Mouse (Mus musculus) left cerebral cortex, adult 9 months (tissue): ENCODE measurements around the gene Reg3b.
"Not testable (repeated sequence)": the region's sequence is repeated elsewhere in the genome, so short reads cannot be mapped to it uniquely, and the experiment has no call there.

ENCODE experiments used
- DNase-seq, 2 experiments: peaks; one replicate each; pipeline ENCODE4 v3.0.0; 2022; ENCODE audit warnings: low spot score in 2 of 2

The Reg3b gene

GRCm38 (mm10) chr6:78370357-78370756, at the start of gene Reg3b:
Reg3b (plus strand) TSS chr6:78370657.
- DNase-seq, result no peak

GRCm38 (mm10) chr6:78327798-78328197, 42.7 kb upstream of the Reg3b start:
- DNase-seq, result peak in 1 of 2 experiments; percentile 10

- DNase-seq, result no peak
These were observed 41.3 kb upstream of the Reg3b start for GRCm38 (mm10) chr6:78329166-78329565.

- peak in 1 of 2 experiments; percentile 6 for DNase-seq
These were observed 38.4 kb upstream of the Reg3b start for GRCm38 (mm10) chr6:78331919-78332569.

GRCm38 (mm10) chr6:78340296-78340695, 30.2 kb upstream of the Reg3b start:
- peak; percentile 43 to 59 for DNase-seq

GRCm38 (mm10) chr6:78341689-78342088, 28.8 kb upstream of the Reg3b start:
- DNase-seq, result no peak

- DNase-seq, result no peak
These were observed 8.4 kb upstream of the Reg3b start for GRCm38 (mm10) chr6:78361971-78362563.

GRCm38 (mm10) chr6:78378765-78379164, 8.3 kb downstream of the Reg3b start, which contains the start of gene Reg3d:
Reg3d (minus strand) TSS chr6:78378865.
- no peak for DNase-seq

- DNase-seq, result no peak
These were observed 10.0 kb downstream of the Reg3b start, which contains the start of gene Reg3a for GRCm38 (mm10) chr6:78380409-78380808. Reg3a (plus strand) TSS chr6:78380709.

- no peak for DNase-seq
These were observed 15.2 kb downstream of the Reg3b start for GRCm38 (mm10) chr6:78385609-78386008.

- not testable (repeated sequence) for DNase-seq
These were observed 24.9 kb downstream of the Reg3b start, which contains the start of gene Reg2 for GRCm38 (mm10) chr6:78395323-78395722. Reg2 (plus strand) TSS chr6:78395623.

- DNase-seq, result not testable (repeated sequence)
These were observed 52.0 kb downstream of the Reg3b start, which contains the start of gene Reg1 for GRCm38 (mm10) chr6:78422411-78422810. Reg1 (plus strand) TSS chr6:78422711.
